Mouse (Mus musculus): ENCODE measurements around the gene Surf2. TPM values are rescaled to one million over a fixed set of nuclear protein-coding genes. Genes with fewer than 3 reads are reported as not detected.

Surf2 gene
- polyA plus RNA-seq, 3 experiments from 2014 or later = 31.8 to 57.2 (median 52.2) TPM

GRCm38 (mm10) chr2:26960756-26961155, 44.6 kb downstream of the Surf2 start:
- no peak for ATAC-seq

DNA sequence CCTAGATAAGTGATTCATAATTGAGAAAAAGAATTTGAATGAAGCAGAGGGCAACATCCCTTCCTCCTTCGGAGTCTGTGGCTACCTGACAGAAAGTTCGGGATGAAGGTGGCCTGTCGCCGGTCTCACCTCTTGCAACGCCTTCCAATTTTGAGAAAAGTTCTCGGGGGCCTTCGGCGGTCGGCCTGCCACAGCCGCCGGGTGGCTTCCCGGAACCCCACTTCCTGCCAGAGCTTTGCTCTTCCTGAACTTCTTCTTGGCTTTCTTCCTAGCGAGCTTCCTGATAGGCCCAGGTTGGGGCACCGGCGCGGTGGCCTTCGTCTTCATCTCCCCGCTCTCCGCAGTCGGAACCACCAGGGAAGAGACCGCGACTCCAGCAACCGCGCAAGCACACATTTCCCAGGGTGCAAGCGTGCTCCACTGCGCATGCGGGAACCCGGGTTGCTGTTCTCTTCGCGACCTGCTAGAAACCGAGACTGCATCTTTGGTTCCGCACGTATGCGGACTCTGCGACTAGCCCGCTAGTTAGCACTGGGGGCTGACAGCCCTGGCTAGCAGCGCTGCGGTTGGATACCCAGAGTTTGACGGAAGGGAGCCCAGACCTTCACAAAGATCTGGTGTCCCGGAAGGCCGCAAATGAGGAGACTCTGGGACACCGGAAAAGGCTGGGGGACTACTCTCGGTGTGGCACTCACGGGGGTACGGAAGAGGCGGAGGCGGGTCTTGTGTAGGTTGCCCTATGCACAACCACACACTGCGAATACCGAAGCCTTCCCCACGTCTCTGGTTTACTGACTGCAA, 48.0 kb downstream of the Surf2 start, which contains the start of gene Rexo4:
TSS of gene Rexo4 (minus strand) at position 464 of the 801 bp plus-strand sequence.
- ATAC-seq = peak; percentile 84

- ATAC-seq = no peak
These were observed 48.7 kb downstream of the Surf2 start for GRCm38 (mm10) chr2:26964724-26965370.

DNA sequence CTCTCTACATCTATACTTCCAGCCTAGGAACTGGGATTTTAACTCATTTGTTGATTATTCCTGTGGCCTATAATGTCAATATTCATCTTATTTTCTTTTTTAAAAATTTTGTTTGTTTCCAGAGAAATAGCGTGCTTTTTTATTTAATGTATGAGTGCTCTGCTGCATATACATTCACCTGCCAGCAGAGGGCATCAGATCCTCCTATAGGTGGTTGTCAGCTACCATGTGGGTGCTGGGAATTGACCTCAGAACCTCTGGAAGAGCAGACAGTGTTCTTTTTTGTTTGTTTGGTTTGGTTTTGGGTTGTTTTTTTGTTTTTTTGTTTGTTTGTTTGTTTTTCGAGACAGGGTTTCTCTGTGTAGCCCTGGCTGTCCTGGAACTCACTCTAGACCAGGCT, 51.1 kb downstream of the Surf2 start:
- no peak for ATAC-seq

Other genes starting within 250 kb of the Surf2 start
- gene Lcn4, start 245.1 kb upstream of the Surf2 start, polyA plus RNA-seq (2017; shearing (Covaris generic)) = under 1 TPM in 2 of 3 experiments, not detected in 1; 0.59 to 0.96 TPM
- gene Abo, start 51.4 kb upstream of the Surf2 start, polyA plus RNA-seq (2017; shearing (Covaris generic)) = not detected
- 10 to 100 TPM; 23.0 to 39.2 (median 33.5) TPM for gene Surf6, start 13.5 kb upstream of the Surf2 start, polyA plus RNA-seq (2017; shearing (Covaris generic))
- 10 to 100 TPM; 10.2 to 16.7 (median 11.1) TPM for gene Med22, start 5.7 kb upstream of the Surf2 start, polyA plus RNA-seq (2017; shearing (Covaris generic))
- 1,000 to 10,000 TPM in 1 of 3 experiments, 100 to 1,000 TPM in 2; 540 to 1,152 (median 653) TPM for gene Rpl7a, start 5.6 kb upstream of the Surf2 start, polyA plus RNA-seq (2017; shearing (Covaris generic))
- 100 to 1,000 TPM; 110 to 139 (median 122) TPM for gene Surf1, start 163 bp downstream of the Surf2 start, polyA plus RNA-seq (2017; shearing (Covaris generic))
- 100 to 1,000 TPM in 1 of 3 experiments, 10 to 100 TPM in 2; 80.1 to 102 (median 86.7) TPM for gene Surf4, start 17.6 kb downstream of the Surf2 start, polyA plus RNA-seq (2017; shearing (Covaris generic))
- under 1 TPM; 0.16 to 0.36 (median 0.34) TPM for gene Stkld1, start 17.7 kb downstream of the Surf2 start, polyA plus RNA-seq (2017; shearing (Covaris generic))
- gene Rexo4, start 48.0 kb downstream of the Surf2 start, polyA plus RNA-seq (2017; shearing (Covaris generic)) = 10 to 100 TPM; 45.9 to 63.8 (median 58.7) TPM
- not detected for gene Adamts13, start 57.0 kb downstream of the Surf2 start, polyA plus RNA-seq (2017; shearing (Covaris generic))
- 10 to 100 TPM; 12.9 to 19.5 (median 17.3) TPM for gene Cacfd1, start 93.6 kb downstream of the Surf2 start, polyA plus RNA-seq (2017; shearing (Covaris generic))
- gene Slc2a6, start 111.6 kb downstream of the Surf2 start, polyA plus RNA-seq (2017; shearing (Covaris generic)) = 1 to 10 TPM; 3.2 to 6.0 (median 3.5) TPM
- gene Mymk, start 155.8 kb downstream of the Surf2 start, polyA plus RNA-seq (2017; shearing (Covaris generic)) = not detected
- not detected for gene Adamtsl2, start 163.0 kb downstream of the Surf2 start, polyA plus RNA-seq (2017; shearing (Covaris generic))
- gene Fam163b, start 226.1 kb downstream of the Surf2 start, polyA plus RNA-seq (2017; shearing (Covaris generic)) = not detected
- under 1 TPM in 1 of 3 experiments, not detected in 2; 0.22 TPM for gene Dbh, start 248.9 kb downstream of the Surf2 start, polyA plus RNA-seq (2017; shearing (Covaris generic))

All from inflammation-experienced regulatory T-cells, adult 6 months (primary cell).